Mouse (Mus musculus) frontal cortex, adult 2 months (tissue): ENCODE measurements at regions not wholly inside any gene's neighbourhood (a gene's known extent, or its start where the extent isn't known, plus 50 kb on each side); places are given as distances from the start of the nearest gene placed in this dataset.

Source experiments
- DNase-seq, 2 experiments: peaks; one replicate each; pipeline ENCODE4 v3.0.0; 2022; ENCODE audit warnings: low spot score in 1 of 2; ENCODE audit errors: extremely low spot score in 1 of 2

DNA sequence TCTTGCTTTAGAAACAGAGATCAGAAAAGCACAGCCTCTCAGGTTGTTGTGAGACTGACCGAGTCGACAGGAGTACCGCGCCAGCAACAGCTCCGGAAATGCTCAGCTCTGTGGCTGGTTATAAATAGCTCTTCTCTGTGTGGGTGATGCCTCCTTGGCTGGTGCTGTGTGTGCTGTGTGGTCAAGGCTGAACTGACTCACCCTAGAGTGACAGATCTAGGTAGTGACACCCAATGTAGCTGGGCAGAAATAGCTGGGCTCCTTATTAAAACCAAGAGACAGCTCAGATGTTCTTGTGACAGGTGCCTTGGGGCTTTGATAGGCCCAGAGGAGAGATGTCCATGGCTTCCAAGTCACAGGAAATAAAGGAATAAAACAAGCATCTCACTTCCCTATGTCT lies 220.7 kb downstream of the 4933412E24Rik start:
- peak in 1 of 2 experiments; percentile 57 for DNase-seq

DNA sequence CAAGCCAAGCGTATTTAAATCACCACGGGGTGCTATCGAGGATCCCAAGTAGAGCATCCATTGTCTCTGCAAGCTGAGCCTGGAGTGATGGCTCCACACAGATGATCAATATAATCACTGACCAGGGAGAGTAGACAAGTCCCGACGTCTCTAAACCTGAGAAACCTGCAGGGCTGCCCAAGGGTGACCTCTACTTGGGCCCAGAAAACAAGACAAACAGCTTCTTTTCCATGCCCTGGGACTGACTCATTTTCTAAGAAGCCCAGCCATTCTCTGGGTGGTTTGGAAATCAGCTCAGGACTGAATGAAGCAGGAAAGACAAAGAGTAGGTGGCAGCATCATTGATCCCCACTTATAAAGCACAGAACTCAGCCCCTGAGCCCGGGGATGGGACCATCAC lies 221.5 kb downstream of the 4933412E24Rik start:
- no peak for DNase-seq

DNA sequence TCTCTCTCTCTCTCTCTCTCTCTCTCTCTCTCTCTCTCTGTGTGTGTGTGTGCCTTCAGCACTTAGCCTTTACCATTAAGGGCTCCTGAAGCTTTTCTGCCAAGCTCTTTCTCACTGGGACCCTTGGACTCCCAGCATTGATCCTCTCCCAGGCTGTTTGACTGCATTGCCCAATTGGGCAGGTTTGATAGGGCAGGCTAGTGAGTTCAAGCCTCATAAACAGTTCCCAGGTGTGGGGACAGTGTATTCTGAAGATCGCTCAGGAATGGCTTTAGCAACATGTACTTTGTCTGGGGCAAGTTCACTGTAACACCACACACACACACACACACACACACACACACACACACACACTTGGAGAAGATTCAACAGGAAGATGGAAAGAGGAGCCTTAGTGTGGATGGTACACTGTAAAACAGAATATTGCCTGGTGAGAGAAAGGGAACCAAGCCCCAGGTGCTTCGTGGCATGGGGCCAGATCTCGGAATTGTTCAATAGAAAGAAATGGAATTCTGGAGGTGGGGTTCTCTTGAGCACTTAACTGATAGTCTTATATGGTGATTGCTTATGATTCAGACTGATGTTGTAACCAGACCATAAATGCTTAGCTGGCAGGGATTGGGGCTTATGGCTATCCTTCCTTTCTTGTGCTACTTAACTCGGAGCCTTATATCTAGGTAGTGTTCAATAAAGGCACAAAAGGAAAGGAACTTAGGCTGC lies 229.5 kb downstream of the 4933412E24Rik start:
- no peak for DNase-seq

DNA sequence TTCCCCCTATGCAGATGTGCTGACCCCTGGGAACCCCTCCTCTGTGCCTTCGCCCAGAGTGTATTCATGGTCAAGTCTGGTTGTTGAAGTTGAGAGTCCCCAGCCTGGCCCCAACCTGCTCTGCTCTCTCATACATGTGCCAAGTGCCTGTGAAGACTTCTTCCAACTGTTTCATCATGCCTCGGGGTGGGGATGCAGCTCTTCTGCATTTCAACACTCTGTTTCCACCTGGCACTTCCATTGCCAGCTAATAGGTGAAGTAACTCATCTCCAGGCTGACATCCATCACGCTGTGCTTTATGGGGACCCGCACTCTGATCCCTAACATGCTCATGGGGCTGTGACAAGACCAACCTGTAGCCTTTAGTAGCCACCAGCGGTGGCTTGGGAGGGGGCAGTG lies 230.4 kb downstream of the 4933412E24Rik start:
- no peak for DNase-seq

DNA sequence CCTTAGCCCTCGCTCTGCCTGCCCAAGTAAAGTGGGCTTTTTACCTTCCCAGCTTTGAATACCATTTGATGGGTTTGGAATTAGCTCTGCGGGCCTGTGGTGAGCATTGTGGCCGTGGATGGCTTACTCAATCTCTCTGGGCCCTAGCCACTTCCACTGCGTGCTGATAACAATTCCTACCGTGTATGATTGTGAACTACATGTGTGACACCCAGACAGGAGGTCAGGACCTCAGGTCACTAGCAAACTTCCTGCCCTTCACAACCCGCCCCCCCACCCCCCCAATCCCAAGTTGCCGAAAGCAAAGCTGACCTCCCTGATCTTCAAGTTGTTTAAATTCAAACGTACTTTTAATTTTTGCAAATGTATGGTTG lies 231.9 kb downstream of the 4933412E24Rik start:
- no peak for DNase-seq

- no peak for DNase-seq
Measured at GRCm38 (mm10) chr15:59783782-59784555, 232.4 kb downstream of the 4933412E24Rik start.

- no peak for DNase-seq
Measured at GRCm38 (mm10) chr15:59783393-59783781, 233.0 kb downstream of the 4933412E24Rik start.

DNA sequence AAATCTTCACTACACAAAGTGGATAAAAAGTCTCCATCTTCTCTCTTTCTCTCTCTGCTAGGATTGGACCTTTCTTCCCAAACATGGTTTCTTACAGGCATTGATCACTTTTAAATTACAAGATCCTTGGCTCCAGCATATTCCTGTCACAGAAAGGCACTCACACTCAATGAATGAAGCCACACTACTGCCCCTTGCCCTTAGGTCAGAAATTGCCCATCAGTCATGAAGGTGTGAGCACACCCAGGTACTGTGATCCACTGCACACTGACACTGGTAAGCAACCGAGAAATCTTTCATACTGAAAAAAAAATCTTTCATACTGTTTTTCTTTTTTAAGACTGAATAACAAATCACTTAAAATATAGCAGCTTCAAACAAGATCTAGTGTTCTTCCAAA lies 235.9 kb downstream of the 4933412E24Rik start:
- no peak for DNase-seq

- DNase-seq = peak in 1 of 2 experiments; percentile 39
Measured at GRCm38 (mm10) chr15:59777307-59777871, 239.0 kb downstream of the 4933412E24Rik start.

DNA sequence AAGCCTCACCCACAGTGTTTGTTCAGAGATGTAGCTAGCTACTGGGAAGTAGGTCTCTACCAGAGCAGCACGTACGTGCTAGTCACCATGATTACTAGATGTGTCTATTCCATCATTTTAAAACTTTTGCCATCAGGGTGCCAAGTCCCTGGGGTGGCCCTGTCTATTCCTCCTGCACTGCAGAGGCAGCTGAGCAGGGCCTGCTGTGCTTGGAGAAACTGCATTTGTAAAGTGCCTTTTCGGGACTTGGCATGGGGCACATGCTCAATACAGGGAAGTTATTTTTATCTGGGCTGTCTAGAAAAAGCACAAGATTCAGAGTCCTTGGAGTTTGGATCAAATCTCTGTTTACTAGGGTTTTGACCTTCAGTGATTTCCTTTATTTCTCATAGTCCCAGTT lies 240.6 kb downstream of the 4933412E24Rik start:
- no peak for DNase-seq

DNA sequence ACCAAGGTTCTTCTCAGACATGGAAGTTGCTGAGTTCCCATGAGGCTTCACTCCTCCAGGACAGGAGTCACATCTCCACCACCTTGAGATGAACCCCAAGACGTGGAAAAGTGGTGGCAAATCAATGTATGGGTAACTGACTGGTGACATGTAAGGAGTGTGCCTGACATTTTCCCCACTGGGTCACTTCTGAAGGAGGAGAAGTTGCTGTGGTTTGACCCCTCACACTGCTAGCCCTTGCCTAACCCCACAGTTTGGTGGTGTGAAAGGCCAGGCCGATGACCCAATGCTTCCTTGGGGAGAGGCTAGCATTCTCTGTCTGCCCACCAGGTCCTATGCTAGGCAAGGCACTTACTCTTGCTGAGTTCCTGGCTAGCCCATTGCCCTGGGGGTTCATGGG lies 242.4 kb downstream of the 4933412E24Rik start:
- DNase-seq = no peak

- DNase-seq = no peak
Measured at GRCm38 (mm10) chr15:59772595-59772994, 243.8 kb downstream of the 4933412E24Rik start.

GRCm38 (mm10) chr15:59762061-59762460 lies 254.4 kb downstream of the 4933412E24Rik start:
- no peak for DNase-seq

- no peak for DNase-seq
Measured at GRCm38 (mm10) chr15:59760490-59760889, 255.9 kb downstream of the 4933412E24Rik start.

GRCm38 (mm10) chr15:59759566-59759965 lies 256.8 kb downstream of the 4933412E24Rik start:
- DNase-seq = no peak

DNA sequence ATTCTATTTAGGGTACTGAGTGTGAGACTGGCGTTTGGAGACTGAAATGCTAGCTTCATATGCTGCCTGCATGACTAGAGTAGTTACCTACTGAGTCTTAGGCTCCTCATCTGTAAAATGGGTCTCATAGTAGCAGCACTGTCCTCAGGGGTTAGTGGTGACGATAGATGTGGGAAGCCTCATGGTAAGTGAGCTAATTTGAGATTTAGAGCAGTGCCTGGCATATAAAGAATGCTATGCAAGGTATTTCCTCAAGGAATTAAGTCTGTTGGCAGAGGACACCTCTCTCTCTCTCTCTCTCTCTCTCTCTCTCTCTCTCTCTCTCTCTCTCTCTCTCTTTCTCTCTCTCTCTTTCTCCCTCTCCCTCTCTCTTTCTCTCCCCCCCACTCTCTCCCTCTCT lies 257.4 kb downstream of the 4933412E24Rik start:
- DNase-seq = no peak

DNA sequence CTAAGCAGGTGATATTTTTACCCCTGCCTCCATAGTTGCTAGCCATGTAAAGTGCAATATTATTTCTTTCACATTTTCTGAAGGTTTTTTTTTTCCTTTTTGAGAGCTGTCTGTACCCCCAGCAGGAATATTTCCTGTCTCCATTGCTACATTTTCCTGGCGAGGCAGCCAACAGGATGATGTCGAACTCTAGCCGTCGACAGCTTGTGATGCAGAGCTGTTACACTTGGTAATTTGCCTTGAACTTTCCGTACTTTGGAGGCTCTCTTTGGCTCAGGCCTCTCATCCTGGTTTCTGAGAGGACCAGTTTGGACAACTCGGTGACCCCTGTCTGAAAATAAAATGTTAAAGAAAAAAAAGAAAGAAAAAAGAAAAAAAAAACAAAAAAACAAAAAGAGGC lies 260.3 kb downstream of the 4933412E24Rik start:
- no peak for DNase-seq

GRCm38 (mm10) chr15:59754906-59755305 lies 261.5 kb downstream of the 4933412E24Rik start:
- no peak for DNase-seq

DNA sequence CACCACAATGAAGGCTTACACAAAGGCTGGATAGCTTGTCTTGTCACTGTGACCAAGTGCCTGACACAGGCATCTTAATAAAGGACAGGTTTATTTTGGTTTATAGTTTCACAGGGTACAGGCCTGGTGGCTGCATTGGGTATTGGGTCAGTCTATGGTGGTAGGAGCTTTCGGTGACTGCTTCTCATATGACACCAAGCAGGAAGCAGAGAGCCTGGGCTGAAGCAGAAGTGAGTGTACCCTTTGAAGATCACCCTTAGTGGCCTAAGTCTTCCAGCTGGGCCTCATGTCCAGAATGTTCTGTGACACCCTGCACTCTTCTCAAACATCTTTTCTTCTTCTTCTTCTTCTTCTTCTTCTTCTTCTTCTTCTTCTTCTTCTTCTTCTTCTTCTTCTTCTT lies 264.1 kb downstream of the 4933412E24Rik start:
- no peak for DNase-seq

DNA sequence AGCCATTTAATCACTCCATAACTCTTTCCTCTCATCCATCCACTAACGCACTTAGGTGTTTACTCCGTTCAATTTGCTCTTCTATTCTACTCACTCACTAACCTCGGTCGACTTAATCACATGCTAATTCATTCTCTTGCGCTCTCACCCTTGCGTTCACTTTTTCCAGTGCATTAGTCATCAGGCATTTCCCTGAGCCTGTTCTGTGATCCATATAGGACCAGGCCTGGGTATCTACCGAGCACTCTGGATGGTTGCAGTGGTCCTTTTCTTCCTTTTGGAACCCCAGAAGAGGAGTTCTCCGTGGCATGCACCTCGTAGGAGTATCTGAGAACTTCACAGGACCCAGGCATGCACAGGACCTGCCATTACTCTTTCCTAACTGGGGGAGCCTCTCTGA lies 270.1 kb downstream of the 4933412E24Rik start:
- DNase-seq = no peak

DNA sequence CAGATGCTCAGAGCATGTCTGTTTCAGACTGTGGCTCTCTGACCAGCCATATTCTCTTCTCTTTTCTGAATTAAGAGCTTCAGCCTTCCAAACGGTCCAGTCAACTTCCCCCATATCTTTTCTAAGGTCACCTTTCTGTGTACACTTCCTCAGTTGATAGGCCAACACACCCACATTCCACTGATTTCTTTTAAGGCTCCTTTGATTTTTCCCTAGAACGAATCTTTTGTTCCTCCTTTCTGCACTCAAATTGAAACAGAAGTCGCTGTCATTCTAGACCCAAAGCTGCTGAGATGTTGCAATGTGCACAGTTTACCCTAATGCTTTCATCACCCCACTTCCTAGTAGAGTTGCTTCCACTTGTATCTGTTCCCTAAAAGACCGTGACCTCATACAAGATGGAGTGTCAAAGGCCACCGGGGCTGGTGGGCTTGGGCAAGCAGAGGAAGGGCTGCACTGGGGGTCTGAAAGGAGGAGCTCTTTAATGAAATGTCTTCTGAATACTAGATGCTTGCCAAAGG lies 271.9 kb downstream of the 4933412E24Rik start:
- no peak for DNase-seq

- DNase-seq = no peak
Measured at GRCm38 (mm10) chr15:59739197-59739596, 277.2 kb downstream of the 4933412E24Rik start.
